ENCODE assay signal across 23 mouse cellular contexts in genomic region chr5:144869466-144869865, GRCm38 (mm10).
DNase-seq lines count a peak whose midpoint lies in the region; ATAC-seq and TF ChIP-seq lines count a peak whose summit lies in the region.
"Had no signal": no experiment of that assay in that cellular context is flagged by ENCODE, and none has a peak within 500 bp of the region (broad histone marks: within the 10 kb centered on the region; RNA-seq: fewer than 3 reads in every experiment).

No protein-coding gene starts in this region.

- no peak for DNase-seq in heart, adult 2 months
- no peak for DNase-seq in limb, embryonic 10.5 days (ENCODE audit: low spot score)
- DNase-seq in forebrain, embryonic 11.5 days (ENCODE audit: low spot score), result no peak
- DNase-seq: adrenal gland, postnatal 10 days; adrenal gland, postnatal 36 days; cerebellum, adult 18-20 months; cerebellum, adult 9-10 months; cerebellum, postnatal 14 days; forebrain, postnatal 0 days; gastrocnemius, postnatal 25 days; heart, adult 18-20 months; heart, postnatal 14 days; kidney, adult 11 months had no signal

- no peak for TF ChIP-seq EP300 in heart, adult 2 months (IDR thresholded peaks at IDR 0.05; ENCODE audit: insufficient read depth, low read depth, low read length)

- no peak for ATAC-seq in heart, embryonic 16.5 days (replicated peaks; ENCODE audit: extremely low read depth, insufficient read depth, low FRiP score)
- no peak for ATAC-seq in megakaryocyte, adult 5-6 weeks (ENCODE audit: poor library complexity, severe bottlenecking)
- no peak for ATAC-seq in forebrain, embryonic 11.5 days (replicated peaks; ENCODE audit: low FRiP score)
- ATAC-seq: CD4-positive, CD25-positive, alpha-beta regulatory T cell, adult 4 months; forebrain, embryonic 14.5 days; forebrain, postnatal 0 days; intestine, embryonic 15.5 days had no signal

- no peak for TF ChIP-seq CTCF in heart, adult 2 months (IDR thresholded peaks at IDR 0.05)

- H3K9me3 ChIP-seq in heart, embryonic 16.5 days (replicated peaks; ENCODE audit: control insufficient read depth, low read length), result no peaks in the 10 kb centered on the region
- H3K9me3 ChIP-seq in megakaryocyte, embryonic 14.5 days, result no peaks in the 10 kb centered on the region; the same call in 1 of the 2 replicates
- H3K9me3 ChIP-seq in limb, embryonic 10.5 days (replicated peaks), result no peaks in the 10 kb centered on the region
- no peaks in the 10 kb centered on the region for H3K9me3 ChIP-seq in forebrain, embryonic 11.5 days (ENCODE audit: control insufficient read depth, low read length)
- H3K9me3 ChIP-seq: forebrain, embryonic 10.5 days; hindbrain, embryonic 12.5 days; hindbrain, embryonic 15.5 days; intestine, embryonic 15.5 days had no signal

- intact Hi-C loops in heart, adult 2 months (cut with DNase I), result no loop called here

- TF ChIP-seq POLR2A in heart, adult 2 months (IDR thresholded peaks at IDR 0.05; ENCODE audit: insufficient read depth, low read depth, low read length), result no peak

- no peaks in the 10 kb centered on the region for H3K79me2 ChIP-seq in heart, adult 2 months (replicated peaks; ENCODE audit: control insufficient read depth, insufficient read depth, low read length)

- peaks cover 7% of the 10 kb centered on the region for H3K4me1 ChIP-seq in heart, embryonic 16.5 days (ENCODE audit: control insufficient read depth, insufficient read depth, low read length)
- no peaks in the 10 kb centered on the region; the same call in 1 of the 2 replicates for H3K4me1 ChIP-seq in heart, adult 2 months (ENCODE audit: control insufficient read depth, insufficient read depth, low read length)
- peaks cover 56% of the 10 kb centered on the region for H3K4me1 ChIP-seq in megakaryocyte, embryonic 14.5 days
- peaks cover 29% of the 10 kb centered on the region for H3K4me1 ChIP-seq in limb, embryonic 10.5 days
- H3K4me1 ChIP-seq in forebrain, embryonic 11.5 days (replicated peaks; ENCODE audit: control insufficient read depth, insufficient read depth, low read length), result no peaks in the 10 kb centered on the region
- H3K4me1 ChIP-seq: hindbrain, embryonic 12.5 days; hindbrain, embryonic 15.5 days; intestine, embryonic 15.5 days had no signal

- no peak overlapping the region for H3K9ac ChIP-seq in heart, embryonic 16.5 days (ENCODE audit: low read length)
- H3K9ac ChIP-seq in heart, adult 2 months (ENCODE audit: low read depth, low read length), result no peak overlapping the region
- no peak overlapping the region for H3K9ac ChIP-seq in forebrain, embryonic 11.5 days (ENCODE audit: low read length)
- H3K9ac ChIP-seq: forebrain, postnatal 0 days; hindbrain, embryonic 12.5 days; hindbrain, embryonic 15.5 days; intestine, embryonic 15.5 days had no signal

- WGBS in heart, embryonic 16.5 days, result 71% methylated on average over 7 of the region's 7 CpGs
- 50% methylated on average over 7 of the region's 7 CpGs for WGBS in heart, adult 2 months
- WGBS in limb, embryonic 10.5 days, result 83% methylated on average over 7 of the region's 7 CpGs
- 53% methylated on average over 7 of the region's 7 CpGs for WGBS in forebrain, embryonic 11.5 days

- H3K36me3 ChIP-seq in heart, embryonic 16.5 days (ENCODE audit: control insufficient read depth, insufficient read depth), result no peaks in the 10 kb centered on the region
- H3K36me3 ChIP-seq in heart, adult 2 months (ENCODE audit: control insufficient read depth, insufficient read depth, low read length), result no peaks in the 10 kb centered on the region
- peaks cover 26% of the 10 kb centered on the region for H3K36me3 ChIP-seq in megakaryocyte, embryonic 14.5 days (replicated peaks; ENCODE audit: low read length)
- no peaks in the 10 kb centered on the region for H3K36me3 ChIP-seq in limb, embryonic 10.5 days
- no peaks in the 10 kb centered on the region for H3K36me3 ChIP-seq in forebrain, embryonic 11.5 days (ENCODE audit: control insufficient read depth, insufficient read depth, low read length)
- H3K36me3 ChIP-seq: hindbrain, embryonic 12.5 days; hindbrain, embryonic 15.5 days; intestine, embryonic 15.5 days had no signal

- no peaks in the 10 kb centered on the region for H3K27me3 ChIP-seq in heart, embryonic 16.5 days (ENCODE audit: control insufficient read depth, insufficient read depth, low read length)
- H3K27me3 ChIP-seq in heart, adult 2 months (ENCODE audit: control insufficient read depth, insufficient read depth, low read length), result no peaks in the 10 kb centered on the region
- peaks cover 7% of the 10 kb centered on the region for H3K27me3 ChIP-seq in megakaryocyte, embryonic 14.5 days (replicated peaks)
- H3K27me3 ChIP-seq in limb, embryonic 10.5 days (ENCODE audit: low read depth, poor library complexity, severe bottlenecking), result no peaks in the 10 kb centered on the region
- H3K27me3 ChIP-seq in forebrain, embryonic 11.5 days (ENCODE audit: control insufficient read depth, insufficient read depth, low read length), result no peaks in the 10 kb centered on the region
- H3K27me3 ChIP-seq: hindbrain, embryonic 12.5 days; hindbrain, embryonic 15.5 days; intestine, embryonic 15.5 days had no signal

- no peak overlapping the region for H3K4me2 ChIP-seq in heart, embryonic 16.5 days (ENCODE audit: low read depth, low read length)
- no peak overlapping the region for H3K4me2 ChIP-seq in forebrain, embryonic 11.5 days (ENCODE audit: low read depth, low read length, severe bottlenecking)
- H3K4me2 ChIP-seq: heart, embryonic 11.5 days; hindbrain, embryonic 12.5 days; hindbrain, embryonic 15.5 days; intestine, embryonic 15.5 days had no signal

- H3K4me3 ChIP-seq in heart, embryonic 16.5 days (ENCODE audit: low read length), result no peak overlapping the region
- no peak overlapping the region for H3K4me3 ChIP-seq in heart, adult 2 months
- H3K4me3 ChIP-seq in megakaryocyte, embryonic 14.5 days (replicated peaks), result peak overlapping the region; percentile 78
- no peak overlapping the region for H3K4me3 ChIP-seq in limb, embryonic 10.5 days
- no peak overlapping the region for H3K4me3 ChIP-seq in forebrain, embryonic 11.5 days (ENCODE audit: low read depth, low read length)
- H3K4me3 ChIP-seq: forebrain, embryonic 10.5 days; hindbrain, embryonic 12.5 days; hindbrain, embryonic 15.5 days; intestine, embryonic 15.5 days had no signal

- H3K27ac ChIP-seq in heart, embryonic 16.5 days (ENCODE audit: low read length), result peak overlapping the region; percentile 15; the same call in 1 of the 2 replicates
- no peak overlapping the region for H3K27ac ChIP-seq in heart, adult 2 months
- peak overlapping the region; percentile 15; the same call in 1 of the 2 replicates for H3K27ac ChIP-seq in limb, embryonic 10.5 days
- no peak overlapping the region for H3K27ac ChIP-seq in forebrain, embryonic 11.5 days (ENCODE audit: low read depth, low read length)
- H3K27ac ChIP-seq: forebrain, embryonic 10.5 days; hindbrain, embryonic 12.5 days; hindbrain, embryonic 15.5 days; intestine, embryonic 15.5 days had no signal

Comparison
In these comparisons a context has a peak if more than half of its experiments do, and no peak if none do; other contexts are left out.
1. H3K27ac ChIP-seq: peak in heart, embryonic 16.5 days (single experiment) and limb, embryonic 10.5 days (single experiment); none in heart, adult 2 months (single experiment) and forebrain, embryonic 11.5 days (single experiment).